Comparison of ENCODE assay signal across 17 mouse cellular contexts in the genomic region with DNA sequence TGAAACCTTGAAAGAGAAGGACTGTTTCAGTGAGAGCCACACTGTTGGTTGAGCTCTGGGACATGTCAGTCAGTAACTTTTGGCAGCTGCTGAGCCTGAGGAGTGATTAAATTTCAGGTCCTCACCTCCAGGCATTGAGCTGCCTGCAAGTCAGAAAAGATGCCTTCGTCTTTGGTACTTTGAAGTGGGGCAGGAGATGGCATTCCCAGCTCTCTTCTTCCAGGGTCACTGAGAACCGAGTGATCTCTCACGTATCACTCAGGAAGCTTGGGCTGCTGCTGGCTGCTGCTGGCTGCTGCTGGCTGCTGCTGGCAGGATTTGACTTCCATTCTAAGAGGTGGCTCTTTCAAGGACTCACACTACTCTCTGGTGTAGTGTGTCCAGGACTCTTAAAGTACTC.
A peak's percentile ranks its signal among the peaks of the same experiment; 100 is the strongest.
DNase-seq lines count a peak whose midpoint lies in the region; ATAC-seq lines count a peak whose summit lies in the region.
"Had no signal": no experiment of that assay in that cellular context is flagged by ENCODE, and none has a peak within 500 bp of the region (broad histone marks: within the 10 kb centered on the region; RNA-seq: fewer than 3 reads in every experiment).

No protein-coding gene starts in this region.

- no peak overlapping the region for H3K4me2 ChIP-seq in hindbrain, embryonic 11.5 days (replicated peaks; ENCODE audit: low read depth, low read length)
- peak overlapping the region; percentile 39 for H3K4me2 ChIP-seq in midbrain, embryonic 13.5 days (replicated peaks)
- H3K4me2 ChIP-seq in kidney, embryonic 15.5 days = no peak overlapping the region
- H3K4me2 ChIP-seq: embryonic facial prominence, embryonic 15.5 days; heart, embryonic 13.5 days; liver, embryonic 11.5 days had no signal

- H3K27ac ChIP-seq in embryonic facial prominence, embryonic 10.5 days (replicated peaks) = peak overlapping the region; percentile 70
- H3K27ac ChIP-seq in hindbrain, embryonic 11.5 days (ENCODE audit: low read depth, low read length) = peak overlapping the region; percentile 95; the same call in 1 of the 2 replicates
- H3K27ac ChIP-seq in midbrain, embryonic 13.5 days = peak overlapping the region; percentile 95
- H3K27ac ChIP-seq in kidney, embryonic 15.5 days = no peak overlapping the region
- H3K27ac ChIP-seq: embryonic facial prominence, embryonic 15.5 days; heart, embryonic 13.5 days had no signal

- H3K4me3 ChIP-seq in embryonic facial prominence, embryonic 10.5 days = no peak overlapping the region
- H3K4me3 ChIP-seq in hindbrain, embryonic 11.5 days (ENCODE audit: low read depth, low read length) = no peak overlapping the region
- no peak overlapping the region for H3K4me3 ChIP-seq in midbrain, embryonic 13.5 days (replicated peaks)
- no peak overlapping the region for H3K4me3 ChIP-seq in kidney, embryonic 15.5 days (replicated peaks)
- H3K4me3 ChIP-seq: embryonic facial prominence, embryonic 15.5 days; heart, embryonic 13.5 days had no signal

- peaks cover 17% of the 10 kb centered on the region; the same call in 1 of the 2 replicates for H3K27me3 ChIP-seq in embryonic facial prominence, embryonic 10.5 days (replicated peaks; ENCODE audit: low read depth, poor library complexity, severe bottlenecking)
- no peaks in the 10 kb centered on the region for H3K27me3 ChIP-seq in hindbrain, embryonic 11.5 days (ENCODE audit: control insufficient read depth, insufficient read depth, low read length)
- no peaks in the 10 kb centered on the region for H3K27me3 ChIP-seq in midbrain, embryonic 13.5 days
- peaks cover 50% of the 10 kb centered on the region for H3K27me3 ChIP-seq in kidney, embryonic 15.5 days

- no peaks in the 10 kb centered on the region for H3K36me3 ChIP-seq in embryonic facial prominence, embryonic 10.5 days (replicated peaks)
- H3K36me3 ChIP-seq in hindbrain, embryonic 11.5 days (ENCODE audit: control insufficient read depth, insufficient read depth, low read length) = no peaks in the 10 kb centered on the region
- 0 out of 2 replicates have a peak, but pooled peaks cover 23% of the 10 kb centered on the region for H3K36me3 ChIP-seq in midbrain, embryonic 13.5 days
- H3K36me3 ChIP-seq in kidney, embryonic 15.5 days = no peaks in the 10 kb centered on the region
- H3K36me3 ChIP-seq: embryonic facial prominence, embryonic 15.5 days; heart, embryonic 13.5 days had no signal

- H3K4me1 ChIP-seq in embryonic facial prominence, embryonic 10.5 days = peaks cover 78% of the 10 kb centered on the region
- H3K4me1 ChIP-seq in hindbrain, embryonic 11.5 days (replicated peaks; ENCODE audit: control insufficient read depth, insufficient read depth, low read length) = peaks cover 40% of the 10 kb centered on the region
- H3K4me1 ChIP-seq in midbrain, embryonic 13.5 days (replicated peaks) = peaks cover 100% of the 10 kb centered on the region
- H3K4me1 ChIP-seq in kidney, embryonic 15.5 days = 0 out of 2 replicates have a peak, but pooled peaks cover 7% of the 10 kb centered on the region

- DNase-seq in adrenal gland, postnatal 10 days = peak; percentile 16
- DNase-seq in adrenal gland, adult 18-20 months (ENCODE audit: low spot score in 2 of 2) = no peak
- DNase-seq in embryonic facial prominence, embryonic 10.5 days (ENCODE audit: low spot score) = no peak
- no peak for DNase-seq in hindbrain, embryonic 11.5 days (ENCODE audit: low spot score)
- no peak for DNase-seq in right cerebral cortex, postnatal 4 days
- DNase-seq in urinary bladder, postnatal 10 days (ENCODE audit: low spot score) = no peak
- DNase-seq: adrenal gland, postnatal 14 days; cerebellum, adult 9-11 months; heart, adult 11 months; kidney, adult 2 months; kidney, postnatal 36 days; thymus, postnatal 36 days had no signal

- no peaks in the 10 kb centered on the region for H3K9me3 ChIP-seq in embryonic facial prominence, embryonic 10.5 days
- no peaks in the 10 kb centered on the region for H3K9me3 ChIP-seq in hindbrain, embryonic 11.5 days (ENCODE audit: control insufficient read depth, low read length)
- no peaks in the 10 kb centered on the region for H3K9me3 ChIP-seq in midbrain, embryonic 13.5 days
- H3K9me3 ChIP-seq in kidney, embryonic 15.5 days (replicated peaks) = no peaks in the 10 kb centered on the region
- H3K9me3 ChIP-seq: embryonic facial prominence, embryonic 15.5 days; heart, embryonic 13.5 days had no signal

- ATAC-seq in hindbrain, embryonic 11.5 days (ENCODE audit: low FRiP score) = no peak
- no peak for ATAC-seq in midbrain, embryonic 13.5 days
- ATAC-seq in kidney, embryonic 15.5 days (replicated peaks; ENCODE audit: low FRiP score) = no peak

- WGBS in embryonic facial prominence, embryonic 10.5 days = 12% methylated on average over 3 of the region's 3 CpGs
- WGBS in hindbrain, embryonic 11.5 days = 13% methylated on average over 3 of the region's 3 CpGs
- WGBS in midbrain, embryonic 13.5 days = 7% methylated on average over 3 of the region's 3 CpGs
- WGBS in kidney, embryonic 15.5 days = 13% methylated on average over 3 of the region's 3 CpGs

- no peak overlapping the region for H3K9ac ChIP-seq in hindbrain, embryonic 11.5 days (ENCODE audit: low read depth, low read length)
- H3K9ac ChIP-seq in midbrain, embryonic 13.5 days (replicated peaks) = peak overlapping the region; percentile 60; the same call in 1 of the 2 replicates
- H3K9ac ChIP-seq in kidney, embryonic 15.5 days = no peak overlapping the region
- H3K9ac ChIP-seq: embryonic facial prominence, embryonic 15.5 days; heart, embryonic 13.5 days had no signal
